Mouse (Mus musculus) forebrain, embryonic 16.5 days (tissue): Measurements from ENCODE around the gene Lamtor3. TPM values are rescaled to one million over a fixed set of nuclear protein-coding genes. Genes with fewer than 3 reads are reported as not detected.

Experiments
- ATAC-seq: fragments of 200-750 bp; cut with Nextera tagmentation; 2 replicates; pipeline ENCODE4 v1.8.0; 2017; ENCODE audit warnings: mild to moderate bottlenecking, moderate library complexity
- H3K27ac ChIP-seq: fragments of 300-500 bp; sonication (generic); 2 replicates; pipeline ENCODE4 v1.5.1; 2014; ENCODE audit warnings: low read length, control low read depth
- H3K27me3 ChIP-seq: fragments of 300-500 bp; sonication (generic); replicated peaks from 2 replicates; pipeline ENCODE4 v1.6.1; 2014; ENCODE audit warnings: low read length; ENCODE audit not compliant: control insufficient read depth, insufficient read depth
- H3K36me3 ChIP-seq: fragments of 300-500 bp; sonication (generic); 2 replicates; pipeline ENCODE4 v1.6.1; 2014; ENCODE audit not compliant: control insufficient read depth, insufficient read depth
- H3K4me1 ChIP-seq: fragments of 300-500 bp; sonication (generic); replicated peaks from 2 replicates; pipeline ENCODE4 v1.6.1; 2014; ENCODE audit warnings: low read length; ENCODE audit not compliant: control insufficient read depth, insufficient read depth
- H3K4me2 ChIP-seq: fragments of 300-500 bp; sonication (generic); 2 replicates; pipeline ENCODE4 v1.6.1; 2014; ENCODE audit warnings: mild to moderate bottlenecking, low read length, control low read depth
- H3K4me3 ChIP-seq: fragments of 300-500 bp; sonication (generic); replicated peaks from 2 replicates; pipeline ENCODE4 v1.5.1; 2014; ENCODE audit warnings: mild to moderate bottlenecking, low read length, control low read depth
- H3K9ac ChIP-seq: fragments of 300-500 bp; sonication (generic); replicated peaks from 2 replicates; pipeline ENCODE4 v1.6.1; 2014; ENCODE audit warnings: low read depth, low read length, control low read depth
- H3K9me3 ChIP-seq: fragments of 300-500 bp; sonication (generic); 2 replicates; pipeline ENCODE4 v1.6.1; 2016; ENCODE audit warnings: low read length; ENCODE audit not compliant: control insufficient read depth
- WGBS: fragments of 180-500 bp; shearing (Covaris S2); extraction: QIAGEN DNeasy Blood & Tissue Kit; methylation state at CpG from one replicate; pipeline ENCODE4 v1.1.7; 2014; 5-methylcytosine and 5-hydroxymethylcytosine counted together
- polyA plus RNA-seq: library from polyadenylated mRNA; unstranded; fragments of >200 nt; fragmentation: Nextera tagmentation; extraction: Ambion mirVana; gene quantifications from 2 replicates; pipeline ENCODE4 v1.2.1, GENCODE M21; 2015

Gene Lamtor3
- polyA plus RNA-seq, 1 experiment from 2014 or later, result 141 TPM

DNA sequence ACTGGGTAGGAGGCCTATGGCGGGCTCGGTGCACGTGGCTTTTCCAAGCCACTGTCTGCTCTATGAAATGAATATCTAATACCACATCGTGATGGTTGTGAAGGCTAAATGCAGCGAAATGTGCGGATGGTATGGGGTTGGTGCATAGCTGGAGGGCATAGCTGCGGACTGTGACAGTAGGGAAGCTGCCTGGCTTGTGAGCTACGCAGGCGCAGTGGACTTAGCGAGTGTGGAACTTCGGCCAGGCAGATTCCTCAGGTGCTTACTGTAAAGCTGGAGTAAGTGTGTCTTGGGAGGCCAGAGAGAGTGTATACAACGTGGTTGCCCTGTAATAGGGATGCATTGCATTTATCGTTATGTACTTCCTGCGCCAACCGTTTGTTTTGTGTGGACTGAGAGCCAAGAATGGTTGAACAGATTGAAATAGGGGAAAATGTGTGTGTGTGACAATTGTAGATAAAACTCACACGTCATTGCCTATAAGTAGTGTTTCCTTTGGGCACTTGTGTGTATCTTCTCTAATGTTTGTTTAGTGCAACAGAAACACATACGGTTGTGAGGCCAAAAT lies 57.6 kb downstream of the Lamtor3 start:
- 90% methylated on average over 17 of the region's 17 CpGs for WGBS
- no peak for ATAC-seq
- Histone ChIP-seq H3K4me2 (no peak overlapping the region), H3K27me3 (no peaks in the 10 kb centered on the region), H3K9ac (no peak overlapping the region), H3K36me3 (no peaks in the 10 kb centered on the region), H3K4me3 (no peak overlapping the region), H3K27ac (no peak overlapping the region), H3K9me3 (no peaks in the 10 kb centered on the region), H3K4me1 (peaks cover 11% of the 10 kb centered on the region)

DNA sequence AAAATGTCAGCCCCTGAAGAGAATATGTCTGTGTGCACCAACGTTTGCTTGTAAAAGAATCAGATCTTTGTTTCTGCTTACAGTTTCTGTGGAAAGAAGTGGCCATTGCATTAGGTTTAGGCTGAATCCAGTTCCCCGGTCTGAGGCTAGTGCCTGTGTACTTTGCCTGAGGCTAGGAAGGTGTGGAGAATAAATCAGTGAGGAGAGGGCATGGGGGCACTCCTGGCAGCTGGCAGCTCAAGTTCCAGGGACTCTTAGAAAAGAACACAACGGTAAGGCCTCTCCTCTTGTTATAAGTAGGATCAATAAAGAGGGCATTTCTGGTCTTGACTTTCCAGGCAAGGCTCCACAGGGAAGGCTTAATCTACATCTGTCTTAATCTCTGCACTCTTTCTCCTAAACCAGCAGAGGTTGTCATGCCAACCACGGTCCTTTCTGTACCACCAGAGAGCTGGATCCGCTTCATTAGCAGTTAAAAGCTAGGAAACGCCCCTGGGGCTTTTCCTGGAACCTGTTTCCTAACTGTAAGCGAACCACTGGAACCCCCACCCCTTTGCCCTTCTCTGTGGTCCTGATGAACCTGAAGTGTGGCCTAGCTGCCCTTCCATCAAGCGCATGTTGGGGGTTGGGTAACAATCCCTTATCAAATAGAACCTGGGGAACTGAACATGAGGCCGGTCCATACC lies 58.8 kb downstream of the Lamtor3 start:
- Histone ChIP-seq H3K27ac (peak overlapping the region; percentile 71), H3K4me2 (no peak overlapping the region; the same call in 1 of the 2 replicates), H3K9ac (peak overlapping the region; percentile 16; the same call in 1 of the 2 replicates), H3K4me3 (no peak overlapping the region), H3K4me1 (peaks cover 14% of the 10 kb centered on the region), H3K36me3 (no peaks in the 10 kb centered on the region), H3K27me3 (no peaks in the 10 kb centered on the region), H3K9me3 (no peaks in the 10 kb centered on the region)
- ATAC-seq, result peak; percentile 65
- WGBS, result 13% methylated on average over 9 of the region's 9 CpGs

DNA sequence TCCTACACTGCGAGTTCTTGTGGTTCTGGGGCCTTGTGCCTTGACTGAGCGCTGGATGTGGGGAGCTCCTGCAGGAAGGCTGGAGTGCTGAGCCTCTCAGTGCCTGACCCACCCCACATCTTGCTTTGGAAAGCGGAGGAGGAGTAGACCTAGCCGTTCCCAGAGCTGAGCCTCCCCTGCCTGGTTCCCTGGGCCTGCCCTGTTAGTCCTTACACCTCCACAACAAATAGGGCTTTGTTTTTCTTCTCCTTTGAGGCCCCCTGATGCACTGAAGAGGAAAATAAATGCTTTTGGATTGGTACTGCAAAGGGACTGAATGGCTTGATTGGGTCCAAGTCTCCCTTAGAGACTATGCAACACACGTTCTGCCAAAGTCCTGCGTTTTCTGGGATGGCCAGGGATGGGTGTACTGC lies 59.3 kb downstream of the Lamtor3 start:
- H3K4me2 ChIP-seq, result no peak overlapping the region
- H3K9ac ChIP-seq, result no peak overlapping the region
- peak; percentile 90 for ATAC-seq

DNA sequence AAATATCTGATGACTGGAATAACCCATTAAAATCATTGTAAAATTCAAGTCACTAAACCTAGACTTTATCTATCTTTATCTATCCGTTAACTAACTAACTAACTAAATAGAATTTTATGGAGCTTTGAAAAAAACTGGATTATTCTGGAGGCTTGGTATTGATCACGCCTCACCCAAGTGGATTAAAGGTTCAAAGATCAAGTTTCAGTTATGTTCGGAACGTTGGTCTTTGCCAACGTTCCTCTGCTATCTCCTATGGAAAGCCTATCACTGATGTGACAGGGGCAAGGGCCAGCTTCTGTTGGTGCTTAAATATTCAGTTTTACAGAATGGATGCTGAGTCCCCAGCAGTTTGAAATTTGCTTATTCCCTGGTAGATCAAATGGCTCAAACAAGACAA lies 59.9 kb downstream of the Lamtor3 start:
- Histone ChIP-seq H3K9me3 (no peaks in the 10 kb centered on the region), H3K9ac (no peak overlapping the region), H3K4me2 (no peak overlapping the region), H3K27me3 (no peaks in the 10 kb centered on the region), H3K4me1 (peaks cover 14% of the 10 kb centered on the region), H3K27ac (no peak overlapping the region), H3K4me3 (no peak overlapping the region), H3K36me3 (no peaks in the 10 kb centered on the region)
- WGBS, result 63% methylated on average over 5 of the region's 5 CpGs
- ATAC-seq, result no peak

More for the DNA sequence above, 59.3 kb downstream of the Lamtor3 start:
- no peak overlapping the region for H3K4me3 ChIP-seq
- no peaks in the 10 kb centered on the region for H3K9me3 ChIP-seq
- no peaks in the 10 kb centered on the region for H3K36me3 ChIP-seq
- 7% methylated on average over 6 of the region's 6 CpGs for WGBS
- H3K27me3 ChIP-seq, result no peaks in the 10 kb centered on the region
- peaks cover 14% of the 10 kb centered on the region for H3K4me1 ChIP-seq
- peak overlapping the region; percentile 71 for H3K27ac ChIP-seq

Other genes starting within 250 kb of the Lamtor3 start
- gene Gm21962, start 247.0 kb upstream of the Lamtor3 start, polyA plus RNA-seq, result not detected in 2 replicates
- gene H2afz, start 54.0 kb upstream of the Lamtor3 start, polyA plus RNA-seq, result 1,163 and 1,308 TPM in 2 replicates
- 7.8 and 12.2 TPM in 2 replicates for gene Dnajb14, start 50.8 kb upstream of the Lamtor3 start, polyA plus RNA-seq
- 4.1 and 4.3 TPM in 2 replicates for gene Dapp1, start 63.0 kb downstream of the Lamtor3 start, polyA plus RNA-seq
- gene 1110002E22Rik, start 146.5 kb downstream of the Lamtor3 start, polyA plus RNA-seq, result 0.24 and 0.32 TPM in 2 replicates
- 0.14 TPM in 1 of 2 replicates, not detected in the other for gene Gm5105, start 148.9 kb downstream of the Lamtor3 start, polyA plus RNA-seq
- gene Trmt10a, start 224.9 kb downstream of the Lamtor3 start, polyA plus RNA-seq, result 7.2 and 7.3 TPM in 2 replicates
- 8.2 and 8.7 TPM in 2 replicates for gene Mttp, start 226.5 kb downstream of the Lamtor3 start, polyA plus RNA-seq